Mouse (Mus musculus): ENCODE measurements around the gene Rad51ap2. TPM values are rescaled to one million over a fixed set of nuclear protein-coding genes. Genes with fewer than 3 reads are reported as not detected.
A peak's percentile ranks its signal among the peaks of the same experiment; 100 is the strongest.

Gene Rad51ap2
- 0.48 and 0.67 TPM in 2 replicates for polyA plus RNA-seq (2014; fragmentation: Nextera tagmentation; extraction: Ambion mirVana)

GRCm38 (mm10) chr12:11455549-11456194 lies at the start of gene Rad51ap2:
Gene Rad51ap2 (plus strand): TSS chr12:11456079.
- Histone ChIP-seq H3K4me2 (ENCODE audit: low read depth, low read length) (peak within 1 kb of the TSS; percentile 54), H3K4me3 (ENCODE audit: low read depth, low read length) (peak within 1 kb of the TSS; percentile 42), H3K27me3 (ENCODE audit: control insufficient read depth, insufficient read depth, low read length) (no peaks in the 10 kb centered on the region), H3K27ac (ENCODE audit: low read depth, low read length) (no peak within 1 kb of the TSS), H3K4me1 (ENCODE audit: control insufficient read depth, insufficient read depth, low read length) (no peaks in the 10 kb centered on the region), H3K9me3 (ENCODE audit: control insufficient read depth, low read length) (no peaks in the 10 kb centered on the region), H3K9ac (replicated peaks; ENCODE audit: low read depth, low read length) (peak within 1 kb of the TSS; percentile 34), H3K36me3 (ENCODE audit: control insufficient read depth, insufficient read depth, low read length) (no peaks in the 10 kb centered on the region)
- 1% methylated on average over 36 of the region's 40 CpGs for WGBS
- ATAC-seq (ENCODE audit: low read depth): peak; percentile 100

GRCm38 (mm10) chr12:11407679-11408078 lies 48.2 kb upstream of the Rad51ap2 start:
- no peaks in the 10 kb centered on the region for H3K9me3 ChIP-seq (ENCODE audit: control insufficient read depth, low read length)
- H3K27me3 ChIP-seq (ENCODE audit: control insufficient read depth, insufficient read depth, low read length): no peaks in the 10 kb centered on the region
- 91% methylated on average over 4 of the region's 4 CpGs for WGBS
- H3K27ac ChIP-seq (ENCODE audit: low read depth, low read length): no peak overlapping the region
- H3K4me1 ChIP-seq (ENCODE audit: control insufficient read depth, insufficient read depth, low read length): no peaks in the 10 kb centered on the region
- no peak overlapping the region for H3K4me3 ChIP-seq (ENCODE audit: low read depth, low read length)
- H3K4me2 ChIP-seq (ENCODE audit: low read depth, low read length): no peak overlapping the region
- no peak overlapping the region for H3K9ac ChIP-seq (replicated peaks; ENCODE audit: low read depth, low read length)
- no peak for ATAC-seq (ENCODE audit: low read depth)
- no peaks in the 10 kb centered on the region for H3K36me3 ChIP-seq (ENCODE audit: control insufficient read depth, insufficient read depth, low read length)

- Histone ChIP-seq H3K27ac (ENCODE audit: low read depth, low read length) (no peak overlapping the region), H3K9me3 (ENCODE audit: control insufficient read depth, low read length) (no peaks in the 10 kb centered on the region), H3K9ac (replicated peaks; ENCODE audit: low read depth, low read length) (no peak overlapping the region), H3K36me3 (ENCODE audit: control insufficient read depth, insufficient read depth, low read length) (no peaks in the 10 kb centered on the region), H3K4me3 (ENCODE audit: low read depth, low read length) (no peak overlapping the region), H3K4me2 (ENCODE audit: low read depth, low read length) (no peak overlapping the region), H3K4me1 (ENCODE audit: control insufficient read depth, insufficient read depth, low read length) (no peaks in the 10 kb centered on the region), H3K27me3 (ENCODE audit: control insufficient read depth, insufficient read depth, low read length) (no peaks in the 10 kb centered on the region)
- ATAC-seq (ENCODE audit: low read depth): no peak
- 90% methylated on average over 6 of the region's 6 CpGs for WGBS
Measured at GRCm38 (mm10) chr12:11418112-11418511, 37.8 kb upstream of the Rad51ap2 start.

GRCm38 (mm10) chr12:11427396-11427795 lies 28.5 kb upstream of the Rad51ap2 start:
- H3K27me3 ChIP-seq (ENCODE audit: control insufficient read depth, insufficient read depth, low read length): no peaks in the 10 kb centered on the region
- H3K4me2 ChIP-seq (ENCODE audit: low read depth, low read length): no peak overlapping the region
- H3K9me3 ChIP-seq (ENCODE audit: control insufficient read depth, low read length): no peaks in the 10 kb centered on the region
- H3K4me3 ChIP-seq (ENCODE audit: low read depth, low read length): no peak overlapping the region
- 73% methylated on average over 4 of the region's 4 CpGs for WGBS
- H3K4me1 ChIP-seq (ENCODE audit: control insufficient read depth, insufficient read depth, low read length): no peaks in the 10 kb centered on the region
- no peaks in the 10 kb centered on the region for H3K36me3 ChIP-seq (ENCODE audit: control insufficient read depth, insufficient read depth, low read length)
- H3K9ac ChIP-seq (replicated peaks; ENCODE audit: low read depth, low read length): no peak overlapping the region
- H3K27ac ChIP-seq (ENCODE audit: low read depth, low read length): no peak overlapping the region
- ATAC-seq (ENCODE audit: low read depth): no peak

GRCm38 (mm10) chr12:11433126-11433525 lies 22.8 kb upstream of the Rad51ap2 start:
- H3K4me3 ChIP-seq (ENCODE audit: low read depth, low read length): no peak overlapping the region
- no peaks in the 10 kb centered on the region for H3K27me3 ChIP-seq (ENCODE audit: control insufficient read depth, insufficient read depth, low read length)
- no peak overlapping the region for H3K9ac ChIP-seq (replicated peaks; ENCODE audit: low read depth, low read length)
- no peak overlapping the region for H3K4me2 ChIP-seq (ENCODE audit: low read depth, low read length)
- H3K4me1 ChIP-seq (ENCODE audit: control insufficient read depth, insufficient read depth, low read length): no peaks in the 10 kb centered on the region; the same call in 1 of the 2 replicates
- no peaks in the 10 kb centered on the region for H3K9me3 ChIP-seq (ENCODE audit: control insufficient read depth, low read length)
- no peak for ATAC-seq (ENCODE audit: low read depth)
- WGBS: 93% methylated on average over 1 of the region's 1 CpGs
- H3K27ac ChIP-seq (ENCODE audit: low read depth, low read length): no peak overlapping the region
- H3K36me3 ChIP-seq (ENCODE audit: control insufficient read depth, insufficient read depth, low read length): no peaks in the 10 kb centered on the region

- Histone ChIP-seq H3K9me3 (ENCODE audit: control insufficient read depth, low read length) (no peaks in the 10 kb centered on the region), H3K9ac (replicated peaks; ENCODE audit: low read depth, low read length) (no peak overlapping the region), H3K36me3 (ENCODE audit: control insufficient read depth, insufficient read depth, low read length) (no peaks in the 10 kb centered on the region), H3K4me3 (ENCODE audit: low read depth, low read length) (no peak overlapping the region), H3K4me2 (ENCODE audit: low read depth, low read length) (peak overlapping the region; percentile 29; the same call in 1 of the 2 replicates), H3K27me3 (ENCODE audit: control insufficient read depth, insufficient read depth, low read length) (no peaks in the 10 kb centered on the region), H3K4me1 (ENCODE audit: control insufficient read depth, insufficient read depth, low read length) (no peaks in the 10 kb centered on the region; the same call in 1 of the 2 replicates), H3K27ac (ENCODE audit: low read depth, low read length) (no peak overlapping the region)
- 39% methylated on average over 1 of the region's 1 CpGs for WGBS
- no peak for ATAC-seq (ENCODE audit: low read depth)
Measured at GRCm38 (mm10) chr12:11433716-11434115, 22.2 kb upstream of the Rad51ap2 start.

- Histone ChIP-seq H3K27ac (ENCODE audit: low read depth, low read length) (no peak overlapping the region), H3K4me2 (ENCODE audit: low read depth, low read length) (peak overlapping the region; percentile 27; the same call in 1 of the 2 replicates), H3K4me1 (ENCODE audit: control insufficient read depth, insufficient read depth, low read length) (no peaks in the 10 kb centered on the region; the same call in 1 of the 2 replicates), H3K9me3 (ENCODE audit: control insufficient read depth, low read length) (no peaks in the 10 kb centered on the region), H3K9ac (replicated peaks; ENCODE audit: low read depth, low read length) (0 out of 2 replicates have a peak overlapping the region, but pooled peaks have one; percentile 11), H3K4me3 (ENCODE audit: low read depth, low read length) (peak overlapping the region; percentile 44; the same call in 1 of the 2 replicates), H3K27me3 (ENCODE audit: control insufficient read depth, insufficient read depth, low read length) (no peaks in the 10 kb centered on the region), H3K36me3 (ENCODE audit: control insufficient read depth, insufficient read depth, low read length) (no peaks in the 10 kb centered on the region)
- 73% methylated on average over 8 of the region's 8 CpGs for WGBS
- ATAC-seq (ENCODE audit: low read depth): no peak
Measured at GRCm38 (mm10) chr12:11434446-11434845, 21.4 kb upstream of the Rad51ap2 start.

GRCm38 (mm10) chr12:11435246-11436022 lies 20.4 kb upstream of the Rad51ap2 start:
- no peaks in the 10 kb centered on the region for H3K9me3 ChIP-seq (ENCODE audit: control insufficient read depth, low read length)
- 4% methylated on average over 15 of the region's 15 CpGs for WGBS
- peak overlapping the region; percentile 33; the same call in 1 of the 2 replicates for H3K9ac ChIP-seq (replicated peaks; ENCODE audit: low read depth, low read length)
- H3K36me3 ChIP-seq (ENCODE audit: control insufficient read depth, insufficient read depth, low read length): no peaks in the 10 kb centered on the region
- no peaks in the 10 kb centered on the region; the same call in 1 of the 2 replicates for H3K4me1 ChIP-seq (ENCODE audit: control insufficient read depth, insufficient read depth, low read length)
- H3K4me3 ChIP-seq (ENCODE audit: low read depth, low read length): peak overlapping the region; percentile 44
- no peaks in the 10 kb centered on the region for H3K27me3 ChIP-seq (ENCODE audit: control insufficient read depth, insufficient read depth, low read length)
- no peak for ATAC-seq (ENCODE audit: low read depth)
- peak overlapping the region; percentile 66 for H3K4me2 ChIP-seq (ENCODE audit: low read depth, low read length)
- peak overlapping the region; percentile 66; the same call in 1 of the 2 replicates for H3K27ac ChIP-seq (ENCODE audit: low read depth, low read length)

GRCm38 (mm10) chr12:11436023-11436350 lies 19.9 kb upstream of the Rad51ap2 start:
- no peaks in the 10 kb centered on the region for H3K9me3 ChIP-seq (ENCODE audit: control insufficient read depth, low read length)

More at GRCm38 (mm10) chr12:11436023-11436350, 19.9 kb upstream of the Rad51ap2 start:
- H3K4me2 ChIP-seq (ENCODE audit: low read depth, low read length): peak overlapping the region; percentile 66
- no peaks in the 10 kb centered on the region for H3K27me3 ChIP-seq (ENCODE audit: control insufficient read depth, insufficient read depth, low read length)
- 2% methylated on average over 12 of the region's 12 CpGs for WGBS
- peak overlapping the region; percentile 33 for H3K9ac ChIP-seq (replicated peaks; ENCODE audit: low read depth, low read length)
- no peaks in the 10 kb centered on the region; the same call in 1 of the 2 replicates for H3K4me1 ChIP-seq (ENCODE audit: control insufficient read depth, insufficient read depth, low read length)
- H3K27ac ChIP-seq (ENCODE audit: low read depth, low read length): peak overlapping the region; percentile 66
- ATAC-seq (ENCODE audit: low read depth): peak; percentile 13
- H3K36me3 ChIP-seq (ENCODE audit: control insufficient read depth, insufficient read depth, low read length): no peaks in the 10 kb centered on the region
- peak overlapping the region; percentile 44 for H3K4me3 ChIP-seq (ENCODE audit: low read depth, low read length)
